Mouse (Mus musculus) T-helper 2 cell (primary cell): ENCODE results near the gene Apoc1.
"Not testable (repeated sequence)": the region's sequence is repeated elsewhere in the genome, so short reads cannot be mapped to it uniquely, and the experiment has no call there.

ENCODE experiments used
- in situ Hi-C: fragments of 300-600 bp; cut with MboI, MseI; formaldehyde crosslinking; loops from one replicate; pipeline ENCODE4 v1.15.1; 2025; ENCODE audit warnings: high pct_unique_total_duplicates

Gene Apoc1

DNA sequence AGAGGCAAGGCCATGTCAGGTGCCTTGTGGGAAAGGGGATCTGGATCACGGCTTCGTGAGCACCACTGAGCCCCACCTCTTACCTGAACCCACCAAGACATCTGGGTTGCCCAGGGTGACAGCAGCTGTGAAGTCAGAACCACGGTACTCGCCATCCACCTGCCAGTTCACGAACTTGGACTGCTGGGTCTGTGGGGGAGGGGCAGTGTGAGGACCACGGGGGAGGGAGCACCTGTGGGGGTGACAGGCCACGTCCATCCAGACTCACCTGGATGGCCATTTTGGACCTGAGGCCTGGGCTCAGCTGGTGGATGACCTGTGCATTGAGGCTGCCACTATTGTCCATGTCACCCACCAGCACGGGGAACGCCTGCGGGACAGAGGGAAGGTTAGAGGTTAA is 18.2 kb upstream of the Apoc1 start:
- in situ Hi-C loops, result loop anchor here (5.0 kb wide), 2 partner anchors 43 to 573 kb away; partner anchors contain the start of gene Clptm1

DNA sequence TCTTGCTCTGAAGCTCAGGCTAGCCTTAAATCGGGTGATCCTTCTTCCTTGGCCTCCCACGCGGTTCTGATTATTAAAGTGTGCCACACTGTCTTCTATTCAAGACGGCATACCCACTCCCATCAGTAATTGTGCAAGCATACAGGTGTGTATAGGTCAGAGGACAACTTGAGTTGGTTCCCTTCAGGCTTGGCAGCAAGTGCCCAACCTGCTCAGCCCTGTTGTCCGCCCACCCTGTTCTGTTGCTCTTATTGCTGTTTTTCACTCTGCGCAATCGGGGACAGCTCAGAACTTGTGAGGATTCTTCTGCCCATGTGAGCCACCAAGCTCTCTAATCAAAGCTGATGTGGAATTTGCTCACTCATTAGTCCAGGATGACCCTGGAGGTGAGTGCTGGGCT is 12.8 kb upstream of the Apoc1 start:
- in situ Hi-C loops, result no loop called here

DNA sequence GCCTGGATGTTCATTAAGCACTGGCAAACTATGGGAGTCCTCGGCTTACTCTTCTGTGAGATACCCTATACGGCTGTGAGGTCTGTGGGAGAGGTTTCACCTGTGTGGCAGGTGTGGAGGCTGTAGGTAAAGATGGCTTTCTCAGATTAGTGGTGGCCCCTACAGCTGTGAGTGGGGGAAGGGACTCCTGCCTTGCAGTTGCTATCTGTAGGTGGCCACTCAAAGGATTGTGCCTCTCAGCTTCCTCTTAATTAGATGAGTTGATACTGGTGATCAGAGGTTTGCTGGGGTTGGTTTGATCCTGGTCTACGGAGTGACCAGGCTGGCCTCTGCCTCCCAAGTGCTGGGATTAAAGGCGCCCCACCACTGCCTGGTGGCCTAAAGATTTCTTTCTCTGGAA is 12.0 kb upstream of the Apoc1 start:
- in situ Hi-C loops, result no loop called here

DNA sequence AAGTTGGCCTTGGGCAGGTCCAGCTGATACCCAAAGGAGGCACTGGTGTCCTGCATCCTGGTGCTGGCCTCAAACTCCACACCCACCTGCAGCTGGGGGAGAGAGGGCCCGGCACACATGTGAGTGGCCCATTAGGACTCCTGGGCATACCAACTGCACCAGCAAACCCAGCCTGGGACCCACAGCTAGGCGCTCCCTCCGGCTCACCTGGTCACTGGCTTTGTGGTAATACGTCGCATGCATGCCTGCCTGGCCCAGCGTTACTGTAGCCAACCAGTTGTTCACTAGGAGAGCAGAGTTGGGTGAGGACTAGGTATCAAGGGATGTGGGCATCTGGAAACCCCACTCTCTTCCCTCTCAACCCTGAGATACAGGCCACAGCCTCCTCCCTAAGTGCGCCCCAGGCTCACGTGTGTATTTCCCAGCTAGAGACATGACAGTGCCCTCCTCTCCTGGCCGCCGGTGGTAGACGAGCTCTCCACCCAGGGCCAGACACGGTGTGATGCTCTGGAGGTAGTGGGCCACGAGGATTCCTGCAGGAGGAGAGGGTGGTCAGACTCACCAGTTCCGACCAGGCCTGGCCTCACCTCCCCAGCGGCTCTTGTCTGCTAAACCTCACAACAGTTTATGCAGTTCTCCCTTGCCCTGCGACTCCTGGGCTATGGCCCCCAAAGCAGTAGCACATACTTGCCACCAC is 10.5 kb upstream of the Apoc1 start:
- in situ Hi-C loops, result no loop called here

DNA sequence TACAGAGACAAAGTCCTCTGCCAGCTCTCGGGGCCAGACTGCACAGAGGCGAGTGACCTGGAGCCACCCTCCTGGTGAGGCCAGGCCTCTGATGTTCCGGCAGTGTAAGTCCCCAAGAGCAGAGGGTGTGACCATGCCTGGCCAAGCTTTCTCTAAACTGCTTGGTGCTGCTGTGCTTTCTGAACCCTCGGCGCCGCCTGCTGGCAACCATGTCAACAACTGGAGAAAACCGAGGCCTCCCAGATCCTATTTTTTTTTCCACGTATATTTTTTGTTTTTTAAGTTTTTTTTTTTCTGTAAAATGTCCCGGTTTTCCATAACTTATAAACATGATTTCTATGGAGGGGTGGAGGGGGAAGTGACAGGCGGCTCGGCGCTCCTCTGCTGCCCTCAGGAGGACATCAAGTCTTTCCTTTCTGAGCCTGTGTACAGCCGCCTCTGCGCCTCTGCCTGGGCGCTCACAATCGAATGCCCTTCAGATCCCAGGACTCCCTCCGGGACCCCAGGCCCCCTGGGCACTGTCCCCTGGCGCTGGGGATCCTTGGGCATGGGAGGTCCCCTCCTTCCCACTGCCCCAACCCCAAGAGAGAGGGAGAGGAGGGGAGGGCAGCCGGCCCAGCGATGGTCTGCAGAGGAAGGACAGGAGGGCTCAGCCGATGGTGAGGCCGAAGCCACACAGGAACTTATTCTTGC is 8.8 kb upstream of the Apoc1 start:
- in situ Hi-C loops, result no loop called here

DNA sequence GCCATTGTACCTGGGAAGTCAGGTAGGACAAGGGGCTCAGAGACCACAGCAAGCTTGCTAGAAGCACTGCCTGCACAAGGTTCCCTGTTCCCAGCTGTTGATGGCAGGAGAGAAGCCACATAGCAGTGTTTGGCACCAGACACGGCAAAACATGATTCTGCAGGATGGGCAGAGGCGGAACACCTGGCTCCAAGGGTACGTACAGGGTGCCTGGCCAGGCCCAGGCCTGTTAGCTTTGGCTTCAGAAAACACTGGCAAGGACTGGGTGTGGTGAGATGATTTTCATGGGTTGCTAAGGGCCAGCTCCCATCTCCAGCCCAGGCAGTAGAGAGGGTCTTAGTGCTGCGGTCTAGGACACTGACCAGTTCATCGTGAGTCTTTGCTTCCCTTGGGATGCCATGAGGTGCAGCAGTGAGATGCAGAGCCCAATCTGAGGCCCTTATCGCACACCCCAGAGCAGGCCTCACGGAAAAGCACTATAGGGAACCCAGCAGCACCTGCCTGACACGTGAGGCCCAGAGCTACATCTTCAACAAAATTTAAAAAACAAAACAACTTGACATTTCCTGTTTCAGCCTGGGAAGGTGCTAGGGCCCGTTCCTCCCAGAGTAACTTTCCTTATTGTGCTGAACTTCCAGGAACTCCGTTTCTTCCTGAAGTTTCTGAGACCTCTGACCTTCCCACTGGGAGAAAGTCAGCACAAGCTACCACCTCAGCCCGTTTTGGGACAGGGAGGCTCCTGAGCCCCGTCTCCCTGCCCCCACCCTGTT is 8.0 kb upstream of the Apoc1 start:
- in situ Hi-C loops, result no loop called here

DNA sequence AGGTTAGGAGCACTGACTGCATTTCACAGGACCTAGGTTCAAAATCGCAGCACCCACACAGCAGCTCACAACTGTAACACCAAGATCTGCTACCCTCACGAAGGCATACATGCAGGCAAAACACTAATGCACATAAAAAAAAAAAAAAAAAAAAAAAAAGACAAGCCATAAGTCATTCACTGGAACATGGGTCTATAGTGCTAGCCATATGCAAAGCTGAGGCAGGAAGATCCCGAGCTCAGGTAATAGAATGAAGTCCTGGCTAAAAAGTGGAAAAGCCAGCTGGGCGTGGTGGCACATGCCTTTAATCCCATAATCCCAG is 7.3 kb upstream of the Apoc1 start:
- in situ Hi-C loops, result no loop called here

DNA sequence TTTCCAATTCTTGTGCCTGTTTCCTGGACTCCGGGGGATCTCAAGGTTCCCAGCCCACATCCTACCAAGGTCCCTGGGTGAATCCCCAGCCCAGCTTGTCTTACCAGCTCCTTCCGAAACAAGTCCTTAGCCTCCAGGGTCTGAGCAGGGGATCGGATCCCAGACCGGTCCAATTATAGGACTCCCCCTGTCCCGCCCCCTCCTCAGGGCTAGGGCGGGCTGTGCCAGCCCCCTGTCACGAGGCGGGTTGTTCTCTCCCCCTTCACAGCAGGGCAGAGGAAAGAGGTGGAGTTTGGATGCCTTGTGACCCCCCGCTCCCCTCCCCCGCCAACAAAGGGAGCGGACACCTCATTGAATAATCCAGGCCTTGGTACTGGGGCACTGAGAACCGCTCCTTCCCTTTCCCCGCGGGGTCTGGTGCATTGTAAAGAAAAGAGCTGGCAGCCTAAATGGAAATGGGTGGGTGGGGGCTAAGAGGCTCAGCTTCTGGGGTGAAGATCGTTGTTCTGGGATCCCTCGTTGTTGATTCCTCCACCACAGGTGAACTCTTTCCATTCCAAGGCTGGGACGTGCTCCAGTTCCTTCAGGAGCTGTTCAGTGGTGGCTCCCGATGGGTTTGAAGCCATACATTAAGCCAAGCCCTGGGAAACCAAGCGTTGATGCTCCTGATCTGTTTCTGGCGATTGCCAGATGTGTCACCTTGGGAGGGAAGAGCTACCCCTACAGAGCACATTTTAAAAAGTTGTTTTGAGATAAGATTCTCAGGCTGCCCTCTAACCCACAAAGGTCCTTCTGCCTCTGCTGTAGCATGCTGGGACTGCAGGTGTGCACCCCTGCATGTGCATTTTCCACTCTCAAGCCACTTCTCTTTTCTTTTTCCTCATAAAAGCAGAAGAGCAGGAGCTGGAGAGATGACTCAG is 6.7 kb upstream of the Apoc1 start, which contains the start of gene Apoe:
TSS of gene Apoe (minus strand) at position 282 of the 920 bp plus-strand sequence.
- in situ Hi-C loops, result no loop called here

DNA sequence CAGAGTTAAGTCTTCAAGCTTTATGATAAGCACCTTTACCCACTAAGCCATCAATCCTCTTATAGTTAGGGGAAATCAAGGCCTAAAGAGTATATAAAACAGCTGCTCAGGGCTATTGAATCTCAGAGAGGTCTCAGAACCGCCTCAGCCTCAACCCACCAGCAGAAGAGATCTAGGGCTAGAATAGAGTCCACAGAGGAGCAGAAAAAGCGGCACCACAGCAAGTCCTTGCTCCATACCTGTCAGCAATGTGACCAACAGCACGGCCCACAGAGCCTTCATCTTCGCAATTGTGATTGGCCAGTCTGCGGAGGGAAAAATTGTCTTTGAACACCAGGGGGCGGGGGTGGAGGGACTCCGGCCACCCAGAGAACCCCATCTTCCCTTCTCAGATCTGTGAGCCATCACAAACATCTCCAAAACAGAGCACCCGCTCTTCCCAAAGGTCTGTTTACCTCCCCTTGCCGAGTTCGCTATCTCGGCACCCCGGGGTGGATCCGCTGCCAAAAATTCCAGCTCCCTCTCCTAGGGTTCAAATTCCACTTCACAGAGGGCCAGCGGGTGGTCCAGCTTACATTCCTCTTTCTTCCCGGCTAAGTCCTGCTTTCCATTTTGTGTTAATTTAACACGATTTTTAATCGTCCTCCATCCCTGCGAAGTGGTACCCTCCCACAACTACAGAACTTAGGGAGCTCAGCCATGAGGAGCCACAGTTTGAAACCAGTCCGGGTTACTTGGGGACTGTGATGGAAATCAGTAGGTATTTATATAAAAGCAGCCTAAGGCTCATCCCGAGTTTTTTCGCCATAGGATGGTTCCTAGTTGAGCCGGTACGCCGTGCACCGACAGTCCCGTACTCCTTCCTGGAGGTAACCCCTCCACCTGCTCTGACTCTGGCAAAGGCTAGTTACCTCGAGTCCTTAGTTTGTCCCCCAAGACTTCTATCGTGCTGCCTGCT is 5.8 kb upstream of the Apoc1 start:
- in situ Hi-C loops, result no loop called here

DNA sequence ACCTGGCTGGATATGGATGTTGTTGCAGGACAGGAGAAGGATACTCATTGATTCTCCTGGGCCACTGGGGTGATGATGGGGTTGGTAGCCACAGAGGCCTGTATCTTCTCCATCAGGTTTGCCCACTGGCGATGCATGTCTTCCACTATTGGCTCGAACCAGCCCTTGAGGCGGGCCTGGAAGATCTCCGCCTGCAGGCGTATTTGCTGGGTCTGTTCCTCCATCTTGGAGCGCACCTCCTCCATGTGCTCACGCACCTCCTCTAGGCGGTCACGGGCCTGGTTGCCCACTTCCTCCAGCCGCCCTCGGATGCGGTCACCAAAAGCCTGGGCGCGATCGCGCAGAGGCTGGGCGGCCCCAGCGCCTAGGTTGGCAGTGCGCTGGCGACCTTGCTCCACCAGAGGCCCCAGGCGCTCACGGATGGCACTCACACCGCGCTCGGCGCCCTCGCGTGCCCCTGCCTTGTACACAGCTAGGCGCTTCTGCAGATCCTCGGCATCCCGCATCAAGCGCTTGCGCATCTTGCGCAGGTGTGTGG is 3.9 kb upstream of the Apoc1 start:
- in situ Hi-C loops, result no loop called here

DNA sequence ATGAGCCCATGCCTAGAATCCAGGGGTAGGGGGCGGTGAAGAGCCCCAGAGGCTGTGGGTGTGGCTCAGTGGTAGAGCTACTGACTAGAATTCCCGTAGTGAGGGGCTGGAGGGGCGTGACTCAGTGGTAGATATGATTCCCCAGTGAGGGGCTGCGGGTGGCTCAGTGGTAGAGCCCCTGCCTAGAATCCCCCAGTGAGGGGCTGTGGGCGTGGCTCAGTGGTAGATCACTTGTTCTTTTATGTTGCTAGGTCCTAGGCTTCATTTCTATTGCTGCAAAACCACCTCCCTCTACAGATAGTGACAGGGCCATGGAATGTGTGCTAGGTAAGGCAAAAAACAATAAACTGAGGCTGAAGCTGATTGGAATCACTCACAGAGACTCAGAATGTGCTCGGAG is 3.4 kb upstream of the Apoc1 start:
- in situ Hi-C loops, result no loop called here

DNA sequence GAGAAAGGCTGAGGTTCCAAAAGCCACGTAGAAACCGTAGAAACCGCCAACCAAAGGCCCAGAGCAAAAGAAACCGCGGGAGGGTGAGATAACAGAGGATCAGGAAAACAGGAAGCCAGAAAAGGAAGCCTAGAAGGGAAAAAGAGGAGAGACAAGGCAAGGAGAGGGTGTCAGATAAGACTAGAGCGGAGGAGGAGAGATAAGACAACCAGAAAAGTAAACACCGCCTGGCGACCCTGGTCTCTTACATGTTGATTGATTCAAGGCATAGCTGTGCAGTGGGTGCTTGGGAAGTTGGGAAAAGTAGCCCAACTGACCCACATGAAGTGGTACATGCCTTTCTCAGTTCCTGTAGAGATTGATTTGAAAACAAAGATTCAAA is 2.7 kb upstream of the Apoc1 start:
- in situ Hi-C loops, result no loop called here

DNA sequence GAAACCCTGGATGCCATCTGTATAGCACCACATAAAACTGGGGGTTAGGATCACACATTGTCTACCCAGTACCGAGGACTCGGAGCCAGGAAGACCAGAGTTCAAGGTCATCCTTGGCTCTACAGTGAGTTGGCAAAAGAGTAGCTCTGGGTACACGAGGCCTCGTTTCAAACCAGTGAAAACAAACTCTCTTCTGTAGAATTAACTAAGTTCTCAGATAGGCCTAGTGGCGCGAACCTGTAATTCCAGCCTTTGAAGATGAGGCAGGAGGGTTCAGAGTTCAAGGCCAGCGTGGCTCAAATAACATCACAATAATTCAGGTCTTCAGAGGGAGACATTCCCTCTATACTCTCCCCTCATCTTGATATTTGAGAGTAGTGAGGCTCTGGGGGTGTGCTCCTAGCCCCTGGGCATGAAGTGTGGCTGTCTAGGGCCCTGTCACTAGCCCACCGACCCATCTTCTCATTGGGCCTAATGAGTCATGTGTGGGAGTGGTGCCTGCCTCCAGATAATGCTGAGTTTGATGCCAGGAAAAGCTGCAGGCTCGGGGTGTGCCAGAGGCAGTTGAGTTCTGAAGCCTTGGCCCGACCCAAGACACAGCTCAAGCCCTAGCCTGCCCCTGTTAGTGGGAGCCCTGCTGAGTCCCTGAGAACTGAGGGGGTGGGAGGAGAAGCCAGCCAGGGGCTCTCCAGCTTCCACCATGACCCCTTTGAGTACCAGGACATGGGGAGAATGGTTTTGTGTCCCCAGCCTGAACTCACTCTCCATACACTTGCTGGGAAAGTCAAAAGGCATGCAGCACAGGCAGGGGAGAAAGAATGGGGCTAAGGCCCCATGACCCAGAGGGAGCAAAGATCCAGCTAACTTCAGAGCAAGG is 2.1 kb upstream of the Apoc1 start:
- in situ Hi-C loops, result no loop called here

DNA sequence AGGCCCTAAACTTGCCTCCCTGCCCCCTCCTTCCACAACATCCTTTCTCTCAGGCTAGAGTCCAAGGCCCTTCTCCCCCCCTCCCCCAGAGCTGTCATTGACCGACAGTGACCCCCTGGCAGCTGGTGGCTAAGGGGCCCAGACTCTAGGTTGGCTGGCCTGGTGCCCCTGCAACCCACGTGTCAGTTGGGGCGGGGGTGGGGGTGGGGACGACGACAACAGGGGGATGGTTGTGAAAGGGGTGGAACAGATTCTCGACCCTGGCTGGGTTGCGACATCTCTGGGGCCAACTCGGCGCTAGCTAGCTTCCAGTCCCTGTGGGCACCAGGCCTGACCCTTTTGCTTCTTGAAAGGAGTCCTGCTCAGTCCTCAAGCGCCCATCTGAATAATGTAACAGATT is 961 bp upstream of the Apoc1 start:
- in situ Hi-C loops, result no loop called here

DNA sequence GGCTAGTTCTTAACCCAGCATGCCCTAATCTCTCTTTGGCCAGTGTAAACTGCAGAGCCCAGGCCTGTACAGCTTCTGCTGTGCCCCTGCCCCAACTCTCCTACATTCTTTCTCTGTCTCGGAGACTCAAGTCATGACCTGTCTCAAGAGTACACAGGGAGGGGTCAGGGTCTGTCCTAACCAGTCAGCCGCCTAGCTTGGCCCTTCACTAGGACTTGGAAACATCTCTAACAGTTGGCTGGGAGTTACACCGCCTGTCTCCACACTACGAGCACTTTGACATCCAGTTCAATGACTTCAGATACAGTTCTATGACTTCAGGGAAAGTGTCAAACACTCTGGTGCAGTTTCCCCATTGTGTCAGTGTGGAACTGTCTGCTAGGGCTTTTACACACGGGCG is 1.0 kb downstream of the Apoc1 start:
- in situ Hi-C loops, result no loop called here

DNA sequence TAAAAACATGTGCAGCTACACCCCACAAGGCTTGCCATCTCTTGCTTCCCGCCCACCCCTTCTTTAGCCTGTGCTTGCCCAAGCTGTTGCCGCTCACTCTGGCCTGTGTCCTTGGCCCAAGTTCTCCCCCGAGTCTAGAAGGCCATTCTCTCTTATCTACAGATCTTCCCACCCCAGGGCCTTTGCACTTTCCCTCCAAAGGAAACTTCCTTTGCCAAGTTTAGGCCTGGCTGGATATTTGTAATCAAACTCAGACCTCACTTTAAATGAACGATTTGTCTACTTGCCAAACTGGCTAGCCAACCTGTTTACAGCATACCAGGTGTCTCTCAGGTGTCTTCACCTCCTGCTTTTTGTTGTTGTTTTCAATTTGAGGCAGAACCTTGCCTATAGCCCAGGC is 1.6 kb downstream of the Apoc1 start:
- in situ Hi-C loops, result no loop called here

DNA sequence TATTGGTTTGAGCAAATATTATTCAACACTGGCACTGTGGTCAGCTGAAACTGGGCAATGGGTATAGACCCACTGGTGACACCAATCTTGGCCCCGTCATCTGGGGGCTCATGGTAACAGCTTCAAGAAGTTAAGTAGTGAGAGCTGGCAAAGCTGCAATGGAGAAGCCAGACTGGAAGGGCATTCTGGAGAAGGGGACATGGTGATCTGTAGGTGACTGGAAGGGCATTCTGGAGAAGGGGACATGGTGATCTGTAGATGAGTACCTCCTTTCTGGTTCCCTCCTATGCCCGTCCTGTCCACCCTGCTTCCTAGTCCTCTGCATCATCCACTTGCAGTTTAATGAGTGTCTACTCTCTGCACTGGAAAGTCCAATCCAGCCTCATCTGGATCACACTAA is 3.8 kb downstream of the Apoc1 start:
- in situ Hi-C loops, result no loop called here

DNA sequence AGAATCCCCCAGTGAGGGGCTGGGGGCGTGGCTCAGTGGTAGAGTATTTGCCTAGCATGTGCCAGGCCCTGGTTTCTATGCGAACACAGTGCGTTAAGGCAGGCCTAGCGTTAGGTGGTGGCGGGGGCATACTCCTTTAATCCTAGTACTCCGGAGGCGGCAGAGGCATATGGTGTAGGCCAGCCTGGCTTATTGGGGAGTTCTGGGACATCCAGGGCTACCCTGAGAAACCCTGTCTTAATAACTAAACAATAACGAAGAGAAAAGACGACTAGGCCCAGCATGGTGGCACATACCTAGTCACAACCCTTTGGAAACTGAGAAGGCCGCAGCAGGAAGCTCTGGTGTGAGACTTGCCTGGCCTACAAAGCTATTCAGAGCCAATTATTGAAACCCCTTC is 4.4 kb downstream of the Apoc1 start:
- in situ Hi-C loops, result no loop called here

DNA sequence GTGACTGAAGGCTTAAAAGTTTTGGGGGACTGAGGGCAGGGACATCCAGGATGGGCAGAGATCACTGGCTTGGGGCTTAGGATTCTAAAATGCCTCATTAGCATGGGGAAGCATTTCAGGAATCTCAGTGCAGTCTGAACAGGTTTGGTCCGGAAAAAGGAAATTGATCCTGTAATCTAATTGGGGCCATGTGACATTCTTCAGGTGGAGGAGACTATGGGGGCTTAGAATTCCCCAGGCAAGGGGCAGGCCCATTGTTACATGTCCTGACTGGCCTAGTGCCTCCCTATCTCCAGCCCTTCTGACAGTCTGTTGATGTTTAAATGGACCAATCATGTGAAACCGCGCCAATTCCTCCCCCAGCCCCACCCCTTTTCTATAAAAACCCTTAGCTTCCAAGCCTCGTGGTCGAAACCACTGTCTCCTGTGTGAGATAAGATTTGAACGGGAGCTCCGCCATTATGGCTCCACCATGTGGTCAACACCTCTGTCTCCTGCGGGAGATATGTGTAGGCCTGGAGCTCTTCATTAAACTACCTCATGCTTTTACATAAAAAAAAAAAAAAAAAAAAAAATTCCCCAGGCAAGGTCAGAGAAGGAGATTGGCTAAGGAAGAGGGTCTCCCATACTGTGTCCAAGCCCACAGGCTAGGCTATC is 5.4 kb downstream of the Apoc1 start:
- in situ Hi-C loops, result not testable (repeated sequence)
